Mouse (Mus musculus) forebrain, postnatal 0 days (tissue): ENCODE results near the gene Blvrb. TPM values are rescaled to one million over a fixed set of nuclear protein-coding genes. Genes with fewer than 3 reads are reported as not detected.

Source experiments
- ATAC-seq: fragments of 200-750 bp; cut with Nextera tagmentation; 2 replicates; pipeline ENCODE4 v1.8.0; 2017; ENCODE audit warnings: mild to moderate bottlenecking, moderate library complexity
- DNase-seq: peaks from one replicate; pipeline ENCODE4 v3.0.0-alpha.2; 2015
- H3K27ac ChIP-seq: fragments of 300-500 bp; sonication (generic); 2 replicates; pipeline ENCODE4 v1.5.1; 2014; ENCODE audit warnings: low read depth, mild to moderate bottlenecking, antibody characterized with exemption, low read length, moderate library complexity, mixed read lengths
- H3K27me3 ChIP-seq: fragments of 300-500 bp; sonication (generic); 2 replicates; pipeline ENCODE4 v1.6.1; 2014; ENCODE audit warnings: mild to moderate bottlenecking, low read length, mixed read lengths; ENCODE audit not compliant: insufficient read depth
- H3K36me3 ChIP-seq: fragments of 300-500 bp; sonication (generic); 2 replicates; pipeline ENCODE4 v1.6.1; 2014; ENCODE audit warnings: mild to moderate bottlenecking, moderate library complexity; ENCODE audit not compliant: insufficient read depth
- H3K4me1 ChIP-seq: fragments of 300-500 bp; sonication (generic); 2 replicates; pipeline ENCODE4 v1.6.1; 2014; ENCODE audit warnings: antibody characterized with exemption; ENCODE audit not compliant: insufficient read depth
- H3K4me2 ChIP-seq: fragments of 300-500 bp; sonication (generic); 2 replicates; pipeline ENCODE4 v1.6.1; 2014; ENCODE audit warnings: low read depth, mild to moderate bottlenecking, moderate library complexity
- H3K4me3 ChIP-seq: fragments of 300-500 bp; sonication (generic); 2 replicates; pipeline ENCODE4 v1.5.1; 2014; ENCODE audit warnings: low read depth, low read length, mixed read lengths
- H3K9ac ChIP-seq: fragments of 300-500 bp; sonication (generic); 2 replicates; pipeline ENCODE4 v1.6.1; 2014; ENCODE audit warnings: mild to moderate bottlenecking
- H3K9me3 ChIP-seq: fragments of 300-500 bp; sonication (generic); 2 replicates; pipeline ENCODE4 v1.6.1; 2016; ENCODE audit warnings: low read length
- CTCF ChIP-seq: sonication (generic); IDR thresholded peaks from 2 replicates; pipeline ENCODE4 v1.5.1; 2016; ENCODE audit warnings: antibody characterized with exemption, control low read depth, low read depth
- WGBS: fragments of 180-500 bp; shearing (Covaris S2); extraction: QIAGEN DNeasy Blood & Tissue Kit; methylation state at CpG from one replicate; pipeline ENCODE4 v1.1.7; 2014; 5-methylcytosine and 5-hydroxymethylcytosine counted together
- polyA plus RNA-seq: library from polyadenylated mRNA; unstranded; fragments of >200 nt; fragmentation: Nextera tagmentation; extraction: Ambion mirVana; gene quantifications from 2 replicates; pipeline ENCODE4 v1.2.1, GENCODE M21; 2015
- total RNA-seq: library from RNA; depleted of rRNA; stranded (reverse); fragments of >200 nt; gene quantifications from 2 replicates; pipeline ENCODE4 v1.2.3, GENCODE M21; 2014

The Blvrb gene
- total and polyA plus RNA-seq, 2 experiments from 2014 or later = 11.6 to 16.3 TPM

GRCm38 (mm10) chr7:27433349-27433748 is 14.4 kb upstream of the Blvrb start:
- Histone ChIP-seq H3K4me1 (no peaks in the 10 kb centered on the region), H3K4me2 (no peak overlapping the region), H3K9me3 (no peaks in the 10 kb centered on the region), H3K27me3 (no peaks in the 10 kb centered on the region), H3K4me3 (no peak overlapping the region), H3K36me3 (peaks cover 23% of the 10 kb centered on the region), H3K27ac (no peak overlapping the region), H3K9ac (no peak overlapping the region)
- no peak for TF ChIP-seq CTCF
- ATAC-seq (no peak), DNase-seq (no peak)
- 29% methylated on average over 10 of the region's 10 CpGs for WGBS

GRCm38 (mm10) chr7:27433794-27434193 is 14.0 kb upstream of the Blvrb start:
- H3K36me3 ChIP-seq = peaks cover 23% of the 10 kb centered on the region
- H3K4me2 ChIP-seq = no peak overlapping the region
- no peak overlapping the region for H3K4me3 ChIP-seq
- no peaks in the 10 kb centered on the region for H3K27me3 ChIP-seq
- no peak for DNase-seq
- WGBS = 16% methylated on average over 10 of the region's 10 CpGs
- H3K27ac ChIP-seq = no peak overlapping the region
- H3K9ac ChIP-seq = no peak overlapping the region
- TF ChIP-seq CTCF = no peak
- no peaks in the 10 kb centered on the region for H3K9me3 ChIP-seq
- no peak for ATAC-seq
- no peaks in the 10 kb centered on the region for H3K4me1 ChIP-seq

- H3K4me2 ChIP-seq = no peak overlapping the region
- DNase-seq (peak; percentile 25), ATAC-seq (no peak)
- H3K27ac ChIP-seq = no peak overlapping the region
- H3K9me3 ChIP-seq = no peaks in the 10 kb centered on the region
- WGBS = 59% methylated on average over 5 of the region's 5 CpGs
- no peaks in the 10 kb centered on the region for H3K4me1 ChIP-seq
- no peaks in the 10 kb centered on the region for H3K27me3 ChIP-seq
- H3K9ac ChIP-seq = no peak overlapping the region
- H3K36me3 ChIP-seq = peaks cover 20% of the 10 kb centered on the region
- peak; percentile 57 for TF ChIP-seq CTCF
- no peak overlapping the region for H3K4me3 ChIP-seq
Measured at GRCm38 (mm10) chr7:27437544-27437943, 10.2 kb upstream of the Blvrb start.

- no peaks in the 10 kb centered on the region for H3K4me1 ChIP-seq
- H3K27me3 ChIP-seq = no peaks in the 10 kb centered on the region
- H3K4me2 ChIP-seq = no peak overlapping the region
- DNase-seq (no peak), ATAC-seq (no peak)
- no peak overlapping the region for H3K9ac ChIP-seq
- peak; percentile 48 for TF ChIP-seq CTCF
- no peak overlapping the region for H3K4me3 ChIP-seq
- peaks cover 12% of the 10 kb centered on the region for H3K36me3 ChIP-seq
- H3K9me3 ChIP-seq = no peaks in the 10 kb centered on the region
- no peak overlapping the region for H3K27ac ChIP-seq
- 80% methylated on average over 4 of the region's 4 CpGs for WGBS
Measured at GRCm38 (mm10) chr7:27440014-27440413, 7.8 kb upstream of the Blvrb start.

GRCm38 (mm10) chr7:27446051-27446450 is 1.7 kb upstream of the Blvrb start:
- H3K4me1 ChIP-seq = no peaks in the 10 kb centered on the region
- WGBS = 2% methylated on average over 17 of the region's 18 CpGs
- H3K9me3 ChIP-seq = no peaks in the 10 kb centered on the region
- H3K27ac ChIP-seq = peak overlapping the region; percentile 75
- H3K4me3 ChIP-seq = peak overlapping the region; percentile 63
- H3K9ac ChIP-seq = peak overlapping the region; percentile 76
- H3K36me3 ChIP-seq = peaks cover 4% of the 10 kb centered on the region
- peak overlapping the region; percentile 83 for H3K4me2 ChIP-seq
- TF ChIP-seq CTCF = no peak
- no peak for ATAC-seq
- no peak for DNase-seq
- no peaks in the 10 kb centered on the region for H3K27me3 ChIP-seq

- Histone ChIP-seq H3K9ac (peak overlapping the region; percentile 76), H3K4me1 (no peaks in the 10 kb centered on the region), H3K9me3 (no peaks in the 10 kb centered on the region), H3K4me2 (peak overlapping the region; percentile 83), H3K27me3 (no peaks in the 10 kb centered on the region), H3K36me3 (0 out of 2 replicates have a peak, but pooled peaks cover 3% of the 10 kb centered on the region), H3K27ac (peak overlapping the region; percentile 75), H3K4me3 (peak overlapping the region; percentile 63)
- ATAC-seq (peak; percentile 83), DNase-seq (peak; percentile 85)
- WGBS = 9% methylated on average over 36 of the region's 53 CpGs
- TF ChIP-seq CTCF = no peak
Measured at GRCm38 (mm10) chr7:27446521-27447418, 1.0 kb upstream of the Blvrb start.
